In the genomic region with DNA sequence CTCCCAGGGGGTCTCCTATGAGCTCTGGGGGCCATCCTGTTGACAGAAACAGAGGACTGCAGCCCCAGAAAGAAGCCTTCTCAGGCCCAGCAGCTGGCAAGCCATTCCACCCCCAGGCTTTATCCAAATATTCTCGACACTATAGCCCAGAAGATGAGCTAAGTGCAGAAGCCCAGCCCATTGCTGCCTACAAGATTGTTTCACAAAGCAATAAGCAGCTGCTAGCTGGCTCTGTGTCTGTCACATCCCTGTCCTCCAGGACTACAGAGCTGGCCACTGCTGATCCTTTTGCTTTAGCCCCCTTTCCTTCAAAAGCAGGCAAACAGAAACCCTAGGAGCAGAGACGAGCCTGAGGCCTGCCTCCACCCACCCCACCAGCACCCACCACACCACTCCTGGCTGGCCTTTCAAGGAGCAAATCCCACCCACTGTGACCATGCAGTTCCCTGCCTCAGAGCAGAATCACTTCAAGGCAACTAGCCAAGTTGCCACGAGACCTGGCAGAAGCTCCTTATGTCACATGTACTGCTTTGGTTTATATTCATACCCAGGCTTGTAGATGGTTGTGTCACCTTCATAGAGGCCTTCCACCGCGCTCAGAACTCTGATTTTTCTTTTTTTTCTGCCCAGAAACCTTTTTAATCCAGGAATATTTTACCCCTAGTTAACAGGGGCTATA, we compare ENCODE assay signal across 8 mouse cellular contexts. TPM values are rescaled to one million over a fixed set of nuclear protein-coding genes. Genes with fewer than 3 reads are reported as not detected.
A peak's percentile ranks its signal among the peaks of the same experiment; 100 is the strongest.
DNase-seq lines count a peak whose midpoint lies in the region; ATAC-seq lines count a peak whose summit lies in the region.

No protein-coding gene starts in this region.

- no peak overlapping the region for H3K9ac ChIP-seq in forebrain, embryonic 14.5 days (ENCODE audit: low read length)
- no peak overlapping the region for H3K9ac ChIP-seq in forebrain, embryonic 12.5 days

- peak; percentile 30 for DNase-seq in forebrain, embryonic 14.5 days (ENCODE audit: low spot score)
- peak; percentile 47 for DNase-seq in layer of hippocampus, adult 9-11 months
- no peak for DNase-seq in layer of hippocampus, postnatal 25 days (ENCODE audit: extremely low spot score in 1 of 2, low spot score in 1 of 2)
- peak; percentile 44 to 75 for DNase-seq in frontal cortex, postnatal 36 days (ENCODE audit: low spot score in 2 of 2)
- peak; percentile 42 to 70 for DNase-seq in left cerebral cortex, postnatal 25 days (ENCODE audit: low spot score in 2 of 2)
- DNase-seq in adrenal gland, postnatal 25 days = no peak
- no peak for DNase-seq in spleen, postnatal 10 days (ENCODE audit: low spot score in 2 of 2)

- H3K4me3 ChIP-seq in forebrain, embryonic 14.5 days (ENCODE audit: low read depth, low read length) = no peak overlapping the region
- no peak overlapping the region for H3K4me3 ChIP-seq in forebrain, embryonic 12.5 days (replicated peaks)

- WGBS in forebrain, embryonic 14.5 days = 81% methylated on average over 5 of the region's 5 CpGs
- 88% methylated on average over 5 of the region's 5 CpGs for WGBS in forebrain, embryonic 12.5 days

- no peaks in the 10 kb centered on the region for H3K9me3 ChIP-seq in forebrain, embryonic 14.5 days (replicated peaks; ENCODE audit: control insufficient read depth, low read length)
- no peaks in the 10 kb centered on the region for H3K9me3 ChIP-seq in forebrain, embryonic 12.5 days

- no peaks in the 10 kb centered on the region for H3K27me3 ChIP-seq in forebrain, embryonic 14.5 days (replicated peaks; ENCODE audit: control insufficient read depth, insufficient read depth, low read length)
- H3K27me3 ChIP-seq in forebrain, embryonic 12.5 days = no peaks in the 10 kb centered on the region

- H3K4me2 ChIP-seq in forebrain, embryonic 14.5 days (ENCODE audit: low read length) = no peak overlapping the region
- no peak overlapping the region for H3K4me2 ChIP-seq in forebrain, embryonic 12.5 days

- H3K4me1 ChIP-seq in forebrain, embryonic 14.5 days (ENCODE audit: control insufficient read depth, insufficient read depth, low read length) = no peaks in the 10 kb centered on the region
- H3K4me1 ChIP-seq in forebrain, embryonic 12.5 days = no peaks in the 10 kb centered on the region

- no peak for ATAC-seq in forebrain, embryonic 14.5 days
- no peak for ATAC-seq in forebrain, embryonic 12.5 days (ENCODE audit: low FRiP score)

- intact Hi-C loops in left cerebral cortex, postnatal 25 days (cut with DNase I) = no loop called here

- peak overlapping the region; percentile 33; the same call in 1 of the 2 replicates for H3K27ac ChIP-seq in forebrain, embryonic 14.5 days (ENCODE audit: low read depth, low read length)
- no peak overlapping the region for H3K27ac ChIP-seq in forebrain, embryonic 12.5 days

- peaks cover 21% of the 10 kb centered on the region; the same call in 1 of the 2 replicates for H3K36me3 ChIP-seq in forebrain, embryonic 14.5 days (ENCODE audit: control insufficient read depth, insufficient read depth, low read length)
- H3K36me3 ChIP-seq in forebrain, embryonic 12.5 days (replicated peaks) = peaks cover 23% of the 10 kb centered on the region

RNA-seq across cellular contexts. Expression of a gene that starts 12.3 kb away (rescaled TPM):
- polyA plus RNA-seq in forebrain, embryonic 14.5 days (2014; fragmentation: Nextera tagmentation; extraction: Ambion mirVana) = 111 and 112 TPM in 2 replicates
- polyA plus RNA-seq in forebrain, embryonic 12.5 days (2016; fragmentation: Nextera tagmentation; extraction: Ambion mirVana) = 83.3 and 86.4 TPM in 2 replicates
- 10 to 100 TPM; 57.5 to 59.6 TPM for total RNA-seq in layer of hippocampus, postnatal 25 days (2021)
- 10 to 100 TPM; 54.4 to 58.0 TPM for total RNA-seq in left cerebral cortex, postnatal 25 days (2021)
- 74.2 and 76.8 TPM in 2 replicates for total RNA-seq in adrenal gland, postnatal 25 days (2021)

RNA-seq across cellular contexts. Expression of a gene that starts 45.9 kb away (rescaled TPM):
- polyA plus RNA-seq in forebrain, embryonic 14.5 days (2014; fragmentation: Nextera tagmentation; extraction: Ambion mirVana) = 18.2 and 21.3 TPM in 2 replicates
- polyA plus RNA-seq in forebrain, embryonic 12.5 days (2016; fragmentation: Nextera tagmentation; extraction: Ambion mirVana) = 18.7 and 20.3 TPM in 2 replicates
- total RNA-seq in layer of hippocampus, postnatal 25 days (2021) = 10 to 100 TPM; 50.0 to 51.7 TPM
- 10 to 100 TPM; 53.6 to 56.9 TPM for total RNA-seq in left cerebral cortex, postnatal 25 days (2021)
- 37.9 and 40.4 TPM in 2 replicates for total RNA-seq in adrenal gland, postnatal 25 days (2021)

Comparison
In these comparisons a context has a peak if more than half of its experiments do, and no peak if none do; other contexts are left out.
1. DNase-seq: peak in forebrain, embryonic 14.5 days (single experiment), layer of hippocampus, adult 9-11 months (single experiment), frontal cortex, postnatal 36 days (2 of 2) and left cerebral cortex, postnatal 25 days (2 of 2); none in layer of hippocampus, postnatal 25 days (0 of 2), adrenal gland, postnatal 25 days (single experiment) and spleen, postnatal 10 days (0 of 2).